Mouse (Mus musculus) embryo, embryonic 10.5 days (tissue): ENCODE measurements around the gene Nmral1.
A peak's percentile ranks its signal among the peaks of the same experiment; 100 is the strongest.
"Not testable (repeated sequence)": the region's sequence is repeated elsewhere in the genome, so short reads cannot be mapped to it uniquely, and the experiment has no call there.

Source experiments
- DNase-seq: peaks from one replicate; pipeline ENCODE4 v3.0.0-alpha.2; 2015; ENCODE audit warnings: low spot score

Nmral1 gene

DNA sequence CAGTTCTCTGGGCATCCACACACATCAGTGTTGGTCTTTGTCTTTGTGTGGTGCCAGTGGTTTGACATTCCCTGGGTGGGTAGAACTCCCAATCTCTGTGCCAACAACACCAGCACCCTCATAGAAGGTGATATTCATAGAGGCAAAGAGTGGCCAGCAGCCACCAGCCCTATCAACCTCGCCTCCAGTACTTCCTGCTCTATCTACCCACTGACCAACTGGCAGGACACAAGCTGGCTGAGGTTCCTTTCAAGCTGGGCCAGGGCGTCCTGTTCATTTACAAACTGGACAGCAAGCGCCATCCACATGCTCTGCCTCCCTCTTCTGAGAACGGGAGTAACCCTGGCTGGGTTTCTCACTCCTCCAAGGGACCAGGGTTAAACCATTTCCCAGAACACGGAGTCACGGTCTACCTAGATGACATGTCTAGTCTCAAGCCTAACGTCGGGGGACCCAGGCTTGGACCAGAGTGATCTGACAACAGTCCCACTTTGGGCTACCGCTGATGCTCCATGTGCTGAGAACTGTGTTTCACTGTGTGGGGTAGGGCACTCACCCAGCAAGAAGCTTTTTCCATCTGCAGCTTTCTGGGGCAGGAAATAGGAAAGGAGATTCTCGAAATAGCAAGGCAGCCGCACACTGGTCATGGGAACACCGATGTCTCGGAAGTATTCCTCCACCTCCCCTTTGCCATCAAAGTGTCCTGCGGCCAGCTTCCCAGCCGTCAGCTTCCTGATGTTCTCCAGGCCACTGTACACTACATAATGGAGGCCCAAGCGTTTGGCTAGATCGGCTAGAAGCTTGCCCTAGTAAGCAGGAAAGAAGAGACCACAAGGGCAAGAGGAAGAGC, 5.1 kb downstream of the Nmral1 start:
- no peak for DNase-seq

DNA sequence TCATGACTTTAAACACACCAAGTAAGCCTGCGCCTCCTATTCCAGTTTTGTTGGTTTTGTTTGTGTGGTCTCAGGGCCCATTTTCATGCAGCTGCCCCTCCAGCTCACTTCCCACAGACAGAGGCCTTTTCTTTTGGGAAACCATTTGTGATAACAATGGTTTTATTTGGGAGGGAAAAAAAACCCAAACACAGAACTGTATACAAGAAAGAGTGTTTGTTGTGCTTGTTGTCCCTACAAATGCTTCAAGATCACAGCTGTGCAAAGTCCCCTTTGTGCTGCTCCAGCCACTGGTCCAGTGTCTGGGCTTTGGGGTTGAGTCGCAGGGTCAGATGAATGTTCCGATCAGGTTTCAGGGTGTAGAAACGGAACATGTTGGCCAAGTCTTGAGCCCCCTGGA, 8.0 kb downstream of the Nmral1 start:
- no peak for DNase-seq

DNA sequence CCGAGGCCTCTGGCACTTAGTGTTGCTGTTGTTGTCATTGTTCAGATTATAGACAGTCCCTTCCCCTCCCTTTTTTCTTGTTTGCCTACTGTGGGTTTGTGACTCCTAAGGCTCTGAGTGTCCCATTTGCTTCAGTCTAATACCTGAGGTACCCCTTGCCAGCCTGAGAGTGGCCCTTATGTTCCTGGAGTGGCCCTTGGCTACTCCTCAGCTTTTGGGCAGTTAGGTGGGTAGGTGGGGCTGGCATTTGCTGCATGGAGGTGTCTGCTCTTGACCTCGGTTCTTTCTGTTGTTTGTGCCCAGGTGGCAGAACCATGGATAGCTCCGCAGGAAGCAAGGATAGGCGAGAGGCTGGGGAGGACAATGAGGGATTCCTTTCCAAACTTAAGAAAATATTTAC, 13.6 kb downstream of the Nmral1 start:
- DNase-seq: no peak

DNA sequence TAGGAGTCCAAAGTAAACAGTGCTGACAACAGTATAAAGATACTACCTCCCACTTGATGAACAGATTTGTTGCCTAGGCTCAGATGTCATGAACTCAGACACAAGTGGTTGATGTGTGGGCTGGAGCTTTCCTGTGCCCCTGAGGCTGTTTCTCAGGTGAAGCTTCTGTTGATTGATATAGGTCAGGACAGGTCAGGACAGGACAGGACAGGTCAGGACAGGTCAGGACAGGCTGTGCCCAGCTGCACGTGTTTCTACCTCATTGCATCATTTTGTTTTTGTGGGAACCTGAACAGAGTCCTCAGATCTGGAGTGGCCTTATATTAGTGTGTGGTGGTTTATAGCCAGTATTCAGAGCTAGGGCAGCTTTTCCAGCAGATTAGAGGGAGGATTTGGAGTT, 16.5 kb downstream of the Nmral1 start:
- no peak for DNase-seq

DNA sequence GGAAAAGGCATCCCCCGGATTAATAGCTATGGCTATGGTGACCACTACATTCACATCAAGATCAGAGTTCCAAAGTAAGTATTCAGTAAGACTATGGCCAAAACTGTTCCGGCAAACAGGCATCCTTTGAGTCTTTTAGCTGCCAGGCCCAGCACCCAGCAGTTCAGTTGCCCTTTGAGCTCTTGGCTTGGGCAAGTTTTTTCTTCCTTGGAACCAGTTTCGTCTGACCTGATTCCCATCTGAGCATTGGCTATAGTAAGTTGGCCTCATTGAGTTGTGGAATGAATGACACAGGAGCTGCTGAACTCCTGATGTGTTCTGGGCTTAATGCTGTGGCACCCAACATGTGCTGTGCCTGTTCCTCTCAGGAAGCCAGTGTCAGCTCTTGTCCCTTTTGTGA, 17.9 kb downstream of the Nmral1 start:
- no peak for DNase-seq

DNA sequence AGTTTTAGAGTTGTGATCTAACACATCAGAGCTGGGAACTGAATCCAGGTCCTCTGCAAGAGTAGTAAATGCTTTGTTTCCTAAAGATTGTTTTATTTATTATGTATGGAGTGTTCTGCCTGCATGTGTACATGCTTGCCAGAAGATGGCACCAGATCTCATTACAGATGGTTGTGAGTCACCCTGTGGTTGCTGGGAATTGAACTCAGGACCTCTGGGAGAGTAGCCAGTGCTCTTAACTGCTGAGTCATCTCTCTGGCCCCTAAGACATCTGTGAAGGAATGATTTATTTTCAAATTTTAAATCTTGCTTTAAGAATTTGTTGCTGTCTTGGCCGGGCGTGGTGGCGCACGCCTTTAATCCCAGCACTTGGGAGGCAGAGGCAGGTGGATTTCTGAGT, 29.8 kb downstream of the Nmral1 start:
- DNase-seq: not testable (repeated sequence)

DNA sequence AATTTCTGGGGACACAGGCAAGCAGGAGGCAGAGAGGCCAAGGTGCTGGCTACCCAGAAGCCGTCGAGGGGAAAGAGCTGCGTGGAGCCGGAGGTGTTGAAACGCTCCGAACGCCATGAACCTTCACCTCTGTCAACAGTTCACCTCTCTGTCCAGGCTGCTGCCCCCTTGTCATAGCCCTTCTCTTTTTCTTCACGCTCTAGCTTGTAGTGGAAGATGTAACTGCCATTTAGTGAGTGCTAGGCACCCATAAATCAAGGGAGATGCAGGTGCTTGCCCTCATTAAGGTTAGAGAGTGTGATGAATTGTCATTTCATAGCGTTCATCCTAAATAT, 34.7 kb downstream of the Nmral1 start:
- no peak for DNase-seq

DNA sequence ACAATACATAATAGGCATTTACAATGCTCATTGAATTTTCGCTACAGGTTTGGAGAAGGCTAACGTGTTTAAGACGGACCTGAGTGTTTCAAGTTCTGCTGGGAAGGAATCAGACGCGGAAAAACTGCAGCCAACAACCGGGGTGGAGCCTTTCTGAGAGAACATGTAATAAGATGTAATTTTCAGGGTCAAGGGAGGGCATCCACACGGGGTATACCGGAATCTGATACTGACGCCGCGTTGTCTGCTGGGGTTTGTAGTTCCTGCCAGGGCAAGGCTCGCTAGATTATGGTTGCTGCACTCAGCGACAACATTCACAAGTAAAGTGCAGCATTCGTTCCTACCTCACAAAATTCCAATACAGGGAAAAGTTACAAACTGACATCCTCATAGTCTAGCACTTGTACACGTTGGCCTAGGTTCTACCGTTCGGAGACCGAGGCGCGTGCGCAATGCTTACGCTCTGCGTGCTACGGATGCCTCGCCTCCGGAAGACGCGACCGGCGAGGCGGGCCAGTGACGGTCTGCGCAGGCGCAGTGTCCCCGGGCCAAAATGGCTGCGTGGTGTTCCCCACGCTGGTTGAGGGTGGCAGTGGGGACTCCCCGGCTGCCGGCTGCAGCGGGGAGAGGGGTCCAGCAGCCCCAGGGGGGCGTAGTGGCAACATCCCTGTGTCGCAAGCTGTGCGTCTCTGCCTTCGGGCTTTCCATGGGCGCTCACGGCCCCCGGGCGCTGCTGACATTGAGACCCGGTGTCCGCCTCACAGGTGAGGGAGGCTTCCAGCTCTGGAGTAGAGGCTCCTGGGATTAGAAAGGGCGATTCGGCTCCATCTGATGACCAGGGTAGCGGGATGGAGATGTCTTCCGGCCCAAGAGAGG, 35.3 kb downstream of the Nmral1 start:
- DNase-seq: peak; percentile 97

DNA sequence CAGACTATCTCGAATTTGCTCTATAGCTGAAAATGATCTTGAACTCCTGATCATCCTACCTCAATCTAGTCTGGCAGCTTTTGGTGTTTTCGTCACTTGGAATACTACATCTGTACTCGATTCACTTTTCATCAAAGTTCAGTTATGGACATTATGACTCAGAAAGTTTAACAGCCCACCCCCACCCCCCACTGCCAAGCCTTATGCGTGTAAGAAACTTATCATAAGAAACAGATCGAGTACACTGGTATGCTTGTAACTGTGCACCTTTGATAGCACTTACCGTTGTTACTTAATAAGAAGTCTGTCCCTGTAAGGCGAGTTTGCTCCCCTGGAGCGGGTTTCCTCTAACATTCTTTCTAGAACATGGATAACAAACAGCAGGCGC, 36.0 kb downstream of the Nmral1 start:
- DNase-seq: no peak

DNA sequence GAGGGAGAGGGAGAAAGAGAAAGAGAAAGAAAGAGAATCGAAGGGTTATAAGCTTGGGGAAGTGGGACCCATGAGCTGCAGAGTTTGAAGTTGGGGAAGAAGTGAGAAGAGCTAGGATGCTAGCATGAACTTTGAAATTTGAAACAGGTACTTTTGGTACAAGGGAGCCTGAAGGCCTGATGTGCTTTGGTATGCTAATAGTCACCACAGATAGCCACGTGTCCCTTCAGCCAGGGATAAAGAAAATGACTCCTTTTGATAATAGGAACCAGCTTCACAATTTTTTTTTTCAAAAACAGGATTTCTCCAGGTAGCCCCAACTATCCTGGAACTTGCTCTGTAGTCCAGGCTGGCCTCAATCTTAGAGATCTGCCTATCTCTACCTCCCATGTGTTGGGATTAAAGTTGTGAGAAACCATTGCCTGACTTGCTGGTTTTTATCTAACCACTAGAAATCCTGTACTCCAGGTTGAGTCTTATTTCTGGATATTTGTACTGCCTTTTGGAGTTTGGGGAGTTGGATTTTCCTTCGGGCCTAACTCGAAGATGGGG, 36.5 kb downstream of the Nmral1 start:
- DNase-seq: no peak

DNA sequence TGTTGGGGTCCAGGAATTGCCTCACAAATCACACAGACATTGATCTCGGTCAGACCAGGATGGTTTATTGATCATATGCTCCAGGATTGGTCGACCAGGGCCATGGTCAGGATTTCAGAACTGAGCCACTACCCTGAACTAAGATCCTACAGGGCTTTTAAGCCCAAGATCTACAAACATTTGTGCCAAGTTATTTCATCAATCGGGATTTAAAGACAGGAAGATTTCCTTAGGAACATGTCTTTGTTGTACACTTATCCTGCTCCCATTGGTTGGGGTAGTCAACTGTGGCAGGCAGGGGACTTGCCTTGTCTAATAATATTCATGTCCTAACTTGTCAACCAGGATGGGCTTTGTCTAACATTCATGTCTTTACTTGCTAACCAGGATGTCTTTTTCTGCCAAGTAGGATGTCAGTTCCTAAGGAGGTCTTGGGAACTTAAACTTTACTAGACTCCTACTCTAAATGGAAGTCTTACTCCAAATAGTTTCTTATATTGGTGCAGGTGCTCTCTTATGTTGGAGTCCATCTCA, 38.2 kb downstream of the Nmral1 start:
- DNase-seq: not testable (repeated sequence)

DNA sequence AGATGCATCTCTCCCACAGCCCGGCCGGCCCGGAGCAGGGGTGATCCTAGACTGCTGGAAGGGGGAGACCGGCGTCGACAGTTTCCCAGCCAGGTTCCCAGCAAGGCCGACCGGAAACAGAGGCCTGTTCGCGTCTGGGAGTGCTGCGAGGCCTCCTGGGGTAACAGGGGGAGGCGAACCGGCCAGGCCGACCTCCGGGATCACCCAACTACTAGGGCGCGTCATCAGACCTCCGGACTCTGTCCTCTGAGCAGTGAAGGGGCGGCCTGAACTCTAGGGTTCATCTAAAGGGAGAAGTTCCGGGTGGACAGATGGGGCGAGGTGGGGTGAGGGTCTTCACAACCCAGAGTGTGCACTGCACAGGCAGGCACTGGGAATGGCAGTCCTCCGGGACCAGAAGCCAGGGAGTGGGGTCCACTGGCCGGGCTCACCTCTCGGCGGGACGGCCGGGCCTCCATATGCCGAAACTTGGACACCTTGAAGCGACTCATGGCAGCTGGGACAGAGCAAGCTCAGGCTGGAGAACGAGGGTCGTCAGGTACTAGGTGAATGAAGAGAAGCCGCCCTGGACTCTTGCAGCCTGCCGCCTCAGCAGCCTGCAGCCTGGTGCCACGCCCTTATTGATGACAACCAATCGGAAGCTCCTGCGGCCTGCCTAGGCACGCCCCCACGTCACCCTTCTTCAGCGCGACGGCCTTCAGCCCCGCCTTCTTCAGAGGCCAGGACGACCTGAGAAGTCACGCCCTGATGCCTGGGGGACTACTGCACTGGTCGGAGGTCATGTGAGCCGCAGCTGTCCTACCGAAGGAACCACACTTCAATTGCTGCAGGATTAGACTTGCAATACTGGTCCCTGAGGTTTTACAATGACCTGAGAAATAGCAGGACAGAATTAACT, 39.8 kb downstream of the Nmral1 start, which contains the start of gene Coro7:
TSS of gene Coro7 (minus strand) at position 657 of the 898 bp plus-strand sequence.
- DNase-seq: peak; percentile 97

DNA sequence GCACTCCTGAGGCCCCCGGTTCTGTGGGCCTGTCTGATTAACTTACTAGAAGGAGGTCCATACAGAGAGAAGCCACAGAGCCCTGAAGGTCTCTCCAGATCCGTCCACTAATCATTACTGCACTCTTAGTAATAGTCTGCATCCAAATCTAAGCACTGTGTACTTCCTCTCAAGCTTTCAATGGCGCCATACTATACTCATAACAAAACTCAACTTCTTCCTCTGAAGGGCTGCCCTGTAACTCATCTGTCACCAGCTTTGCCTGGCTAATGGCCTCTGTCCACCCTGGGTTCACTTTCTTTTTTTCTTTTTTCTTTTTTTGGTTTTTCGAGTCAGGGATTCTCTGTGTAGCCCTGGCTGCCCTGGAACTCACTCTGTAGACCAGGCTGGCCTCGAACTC, 41.1 kb downstream of the Nmral1 start:
- no peak for DNase-seq

DNA sequence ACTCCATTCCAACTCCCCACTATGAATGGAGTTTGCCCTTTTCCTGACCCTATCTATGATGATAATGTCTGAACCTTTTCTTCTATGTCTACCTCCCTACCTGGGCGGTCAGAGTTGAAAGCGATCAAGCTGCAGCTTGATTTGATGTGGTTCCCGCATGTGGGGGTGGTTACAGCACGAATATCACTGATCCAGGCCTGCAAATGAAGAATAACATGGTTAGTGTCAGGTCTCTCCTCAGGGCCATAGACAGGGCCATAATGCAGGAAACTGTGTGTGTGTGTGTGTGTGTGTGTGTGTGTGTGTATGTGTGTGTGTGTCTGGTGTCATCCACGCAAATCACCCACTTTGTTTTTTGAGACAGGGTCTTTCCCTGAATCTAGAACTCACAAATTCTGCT, 42.3 kb downstream of the Nmral1 start:
- no peak for DNase-seq

DNA sequence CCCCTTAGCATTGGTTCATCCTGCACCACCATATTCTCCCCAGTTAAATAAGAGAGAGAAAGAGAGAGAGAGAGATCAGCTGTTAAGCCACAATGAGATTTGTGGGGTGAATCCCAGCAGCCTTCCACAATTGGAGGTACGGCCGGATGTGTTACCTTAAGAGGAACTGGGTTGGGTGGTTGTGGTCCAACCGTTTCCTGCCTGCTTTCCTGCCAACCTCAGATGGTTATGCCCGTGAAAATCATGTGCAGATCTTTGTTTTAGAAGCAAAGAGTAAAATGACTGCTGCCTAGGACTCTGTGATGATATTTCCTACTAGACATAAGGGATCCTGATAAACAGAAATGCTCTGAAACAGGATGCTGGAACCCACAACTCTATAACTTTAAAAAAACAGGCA, 45.1 kb downstream of the Nmral1 start:
- DNase-seq: no peak

DNA sequence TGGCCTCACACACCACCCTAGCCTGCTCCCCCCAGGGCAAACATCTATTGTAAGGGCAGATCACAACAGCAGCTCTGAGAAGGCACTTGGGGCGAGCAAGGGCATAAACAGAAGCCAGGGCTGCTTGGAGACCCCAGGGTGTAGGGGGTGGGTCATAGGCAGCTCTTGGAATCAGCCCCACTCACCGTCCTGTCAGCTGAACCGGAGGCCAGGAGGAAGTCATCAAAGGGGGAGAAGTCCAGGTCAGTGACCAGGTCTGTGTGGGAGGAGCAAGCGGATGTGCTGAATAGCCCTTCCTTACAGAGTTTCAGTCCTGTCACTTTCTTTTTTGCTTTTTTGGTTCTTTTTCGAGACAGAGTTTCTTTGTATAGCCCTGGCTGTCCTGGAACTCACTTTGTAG, 48.8 kb downstream of the Nmral1 start:
- no peak for DNase-seq

DNA sequence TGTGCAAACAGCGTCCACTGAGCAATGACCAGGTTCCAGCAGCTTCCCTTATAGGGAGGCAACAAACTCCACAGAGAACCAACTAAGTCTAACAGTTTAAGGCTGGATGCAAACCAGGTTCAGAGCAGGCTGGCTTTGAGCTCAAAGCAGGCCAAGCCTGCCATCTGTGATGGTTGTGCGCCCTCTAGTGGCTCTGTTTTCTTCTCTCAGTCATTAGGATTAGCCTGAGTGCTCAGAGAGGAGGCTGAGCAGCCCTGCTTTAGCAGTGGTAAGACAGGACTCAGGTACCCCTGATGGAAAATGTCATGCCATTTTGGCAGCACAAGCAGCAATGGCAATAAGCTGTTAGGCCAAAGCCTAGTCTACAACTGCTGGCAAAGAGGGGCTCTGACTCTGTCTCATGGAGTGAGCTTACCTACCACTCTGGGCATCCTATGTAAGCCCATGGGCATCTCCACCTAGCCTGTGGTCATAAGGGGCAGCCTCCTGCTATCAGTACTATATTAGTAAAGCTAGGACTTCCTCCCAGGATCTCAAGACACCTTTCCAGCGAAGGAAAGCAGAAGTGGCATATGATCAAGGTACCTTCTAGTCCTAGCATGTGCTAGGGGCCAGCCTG, 51.9 kb downstream of the Nmral1 start:
- DNase-seq: peak; percentile 97

DNA sequence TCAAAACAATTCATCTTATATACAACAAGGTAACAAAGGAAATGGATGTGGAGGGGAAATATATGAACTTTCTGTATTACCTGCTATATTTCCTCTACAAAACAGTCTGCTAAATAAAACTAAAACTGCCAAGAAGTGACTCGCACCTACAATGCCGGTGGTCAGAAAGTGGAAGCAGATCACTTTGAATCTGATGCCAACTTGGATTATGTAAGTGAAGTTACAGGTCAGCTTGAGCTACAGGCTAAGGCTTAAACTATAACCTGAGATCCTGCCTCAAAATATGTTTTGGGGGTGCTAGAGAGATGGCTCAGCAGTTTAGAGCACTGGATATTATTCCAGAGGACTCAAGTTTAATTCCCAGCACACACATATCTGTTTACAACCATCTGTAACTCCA, 53.4 kb downstream of the Nmral1 start:
- DNase-seq: no peak

DNA sequence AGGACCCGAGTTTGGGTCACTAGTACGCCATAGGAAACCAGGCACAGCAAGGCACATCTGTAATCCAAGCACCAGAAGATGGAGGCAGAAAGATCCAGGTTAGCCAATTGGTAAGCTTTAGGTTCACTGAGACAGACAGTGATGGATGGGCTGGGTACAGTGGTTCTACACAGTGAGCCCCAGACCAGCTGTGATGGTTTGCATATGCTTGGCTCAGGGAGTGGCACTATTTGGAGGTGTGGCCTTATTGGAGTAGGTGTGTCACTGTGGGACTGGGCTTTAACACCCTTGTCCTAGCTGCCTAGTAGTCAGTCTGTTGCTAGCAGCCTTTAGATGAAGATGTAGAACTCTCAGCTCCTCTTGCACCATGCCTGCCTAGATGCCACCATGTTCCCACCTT, 55.4 kb downstream of the Nmral1 start:
- no peak for DNase-seq

DNA sequence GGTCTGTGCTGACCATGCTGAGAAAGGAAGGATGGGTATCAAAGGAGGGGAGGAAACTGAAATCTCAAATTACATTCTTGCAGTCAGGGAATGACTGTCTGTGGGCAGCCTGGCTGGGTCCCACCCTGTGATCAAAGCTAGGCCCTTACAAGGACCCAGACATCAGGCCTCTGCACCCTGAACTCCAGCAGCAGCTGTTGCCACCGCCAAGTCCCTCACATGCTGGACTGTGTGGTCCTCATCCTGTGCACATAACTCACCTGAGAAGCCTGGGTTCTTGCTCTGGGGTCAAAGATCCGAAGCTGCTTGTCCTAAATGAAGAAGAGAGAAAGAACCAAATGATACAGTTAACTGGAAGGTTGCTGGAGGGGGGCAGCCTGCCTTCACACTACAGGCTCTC, 57.6 kb downstream of the Nmral1 start:
- no peak for DNase-seq
